Mouse (Mus musculus): ENCODE data around the gene Srf. TPM values are rescaled to one million over a fixed set of nuclear protein-coding genes. Genes with fewer than 3 reads are reported as not detected.
"Not testable (repeated sequence)": the region's sequence is repeated elsewhere in the genome, so short reads cannot be mapped to it uniquely, and the experiment has no call there.

The Srf gene
- polyA plus RNA-seq, 1 experiment from 2014 or later: 6.6 TPM

DNA sequence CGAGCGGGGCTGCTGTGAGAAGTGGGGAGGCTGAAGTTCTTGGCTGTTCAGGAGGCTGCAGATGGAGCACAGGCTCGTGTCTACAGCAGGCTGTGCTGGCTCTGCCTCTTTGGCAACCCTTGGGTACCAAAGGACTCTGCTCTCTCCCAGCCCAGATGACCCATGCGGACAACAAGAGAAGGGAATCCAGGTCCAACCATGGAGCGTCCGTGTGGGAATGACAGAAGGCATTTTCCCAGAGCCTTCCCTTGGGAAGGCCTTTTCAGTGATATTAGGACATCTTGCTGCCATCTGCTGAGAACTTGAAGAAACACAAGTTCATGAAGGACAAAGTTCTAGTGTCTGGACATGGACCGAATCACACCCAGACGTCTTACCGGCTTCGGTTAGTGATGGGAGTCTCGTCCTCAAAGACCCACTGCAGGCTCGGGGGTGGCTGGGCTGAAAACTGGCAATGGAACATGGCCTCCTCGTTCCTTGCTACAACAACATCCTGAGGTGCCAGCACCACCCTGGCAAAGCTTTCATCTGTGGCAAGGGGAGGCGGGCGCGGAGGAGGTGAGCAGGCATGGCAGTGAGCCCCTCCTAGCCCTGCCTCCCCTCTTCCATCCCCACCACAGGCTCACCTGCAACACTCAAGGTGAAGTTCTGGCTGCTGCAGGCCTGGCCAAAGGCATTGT, 33.8 kb upstream of the Srf start:
- H3K27ac ChIP-seq: no peak overlapping the region; the same call in 1 of the 2 replicates
- H3K9me3 ChIP-seq (replicated peaks): no peaks in the 10 kb centered on the region
- H3K36me3 ChIP-seq: peaks cover 11% of the 10 kb centered on the region
- H3K4me3 ChIP-seq: no peak overlapping the region
- WGBS (ENCODE audit: insufficient replicate concordance): 81% methylated on average over 16 of the region's 16 CpGs
- peaks cover 29% of the 10 kb centered on the region; the same call in 1 of the 2 replicates for H3K4me1 ChIP-seq
- no peak overlapping the region for H3K9ac ChIP-seq
- no peaks in the 10 kb centered on the region for H3K27me3 ChIP-seq (replicated peaks)
- no peak overlapping the region for H3K4me2 ChIP-seq
- peak; percentile 18; the same call in 1 of the 2 replicates for ATAC-seq

- Histone ChIP-seq H3K27ac (no peak overlapping the region), H3K4me1 (peaks cover 25% of the 10 kb centered on the region; the same call in 1 of the 2 replicates), H3K4me2 (no peak overlapping the region), H3K9ac (no peak overlapping the region), H3K9me3 (replicated peaks) (no peaks in the 10 kb centered on the region), H3K27me3 (replicated peaks) (no peaks in the 10 kb centered on the region), H3K4me3 (no peak overlapping the region), H3K36me3 (peaks cover 11% of the 10 kb centered on the region)
- no peak for ATAC-seq
- 66% methylated on average over 6 of the region's 6 CpGs for WGBS (ENCODE audit: insufficient replicate concordance)
Measured at GRCm38 (mm10) chr17:46588913-46589312, 32.9 kb upstream of the Srf start.

DNA sequence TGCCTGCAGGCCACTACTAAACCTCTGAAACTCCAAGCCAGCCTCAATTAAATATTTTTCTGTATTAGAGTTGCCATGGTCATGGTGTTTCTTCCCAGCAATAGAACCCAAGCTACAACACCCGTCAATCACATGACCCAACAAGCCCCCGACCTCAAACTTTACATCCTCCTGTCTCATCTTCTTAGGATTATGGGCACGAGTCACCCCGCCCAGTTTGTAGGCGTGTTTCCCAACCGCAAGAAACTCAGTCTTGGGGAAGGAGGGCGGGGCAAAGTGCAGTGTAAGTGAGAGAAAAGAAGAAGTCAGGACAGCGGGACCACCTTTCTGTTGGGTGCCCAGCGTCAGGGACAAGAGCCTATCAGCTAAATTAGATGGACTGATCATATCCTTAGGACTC, 32.2 kb upstream of the Srf start:
- peaks cover 25% of the 10 kb centered on the region; the same call in 1 of the 2 replicates for H3K4me1 ChIP-seq
- H3K9ac ChIP-seq: no peak overlapping the region
- H3K4me3 ChIP-seq: no peak overlapping the region
- H3K4me2 ChIP-seq: no peak overlapping the region
- H3K36me3 ChIP-seq: peaks cover 11% of the 10 kb centered on the region
- ATAC-seq: no peak
- no peaks in the 10 kb centered on the region for H3K9me3 ChIP-seq (replicated peaks)
- 25% methylated on average over 9 of the region's 9 CpGs for WGBS (ENCODE audit: insufficient replicate concordance)
- no peaks in the 10 kb centered on the region for H3K27me3 ChIP-seq (replicated peaks)
- no peak overlapping the region for H3K27ac ChIP-seq

GRCm38 (mm10) chr17:46586327-46586726, 30.4 kb upstream of the Srf start:
- no peak for ATAC-seq
- Histone ChIP-seq H3K9ac (no peak overlapping the region), H3K9me3 (replicated peaks) (no peaks in the 10 kb centered on the region), H3K4me1 (peaks cover 25% of the 10 kb centered on the region; the same call in 1 of the 2 replicates), H3K4me2 (no peak overlapping the region), H3K4me3 (no peak overlapping the region), H3K27me3 (replicated peaks) (no peaks in the 10 kb centered on the region), H3K27ac (no peak overlapping the region), H3K36me3 (peaks cover 15% of the 10 kb centered on the region)
- WGBS (ENCODE audit: insufficient replicate concordance): 69% methylated on average over 8 of the region's 8 CpGs

- ATAC-seq: no peak
- no peaks in the 10 kb centered on the region for H3K4me1 ChIP-seq
- no peak overlapping the region for H3K9ac ChIP-seq
- no peak overlapping the region for H3K4me3 ChIP-seq
- 0 out of 2 replicates have a peak, but pooled peaks cover 3% of the 10 kb centered on the region for H3K9me3 ChIP-seq (replicated peaks)
- H3K4me2 ChIP-seq: no peak overlapping the region
- H3K27ac ChIP-seq: no peak overlapping the region
- no peaks in the 10 kb centered on the region for H3K27me3 ChIP-seq (replicated peaks)
- 68% methylated on average over 5 of the region's 5 CpGs for WGBS (ENCODE audit: insufficient replicate concordance)
- H3K36me3 ChIP-seq: peaks cover 56% of the 10 kb centered on the region
Measured at GRCm38 (mm10) chr17:46578650-46579049, 22.7 kb upstream of the Srf start.

DNA sequence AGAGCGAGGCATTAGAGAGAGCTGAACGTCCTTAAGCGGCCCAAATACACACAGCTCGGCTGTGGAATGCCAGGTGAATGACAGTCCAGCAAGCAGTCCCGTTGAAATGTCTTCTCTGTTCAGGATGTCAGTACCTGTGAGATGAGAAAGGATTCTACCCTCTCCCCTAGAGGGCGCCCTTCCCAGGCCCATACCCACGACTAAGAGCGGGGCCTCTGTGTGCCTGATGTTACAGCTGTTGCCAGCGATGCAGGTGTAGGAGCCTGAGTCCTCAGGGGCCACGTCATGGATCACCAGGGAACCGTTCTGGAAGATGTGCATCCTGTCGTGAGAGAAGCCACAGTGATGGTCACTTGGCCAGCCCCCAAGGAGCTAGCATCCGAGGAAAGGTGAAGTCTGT, 20.1 kb upstream of the Srf start:
- H3K4me3 ChIP-seq: no peak overlapping the region
- no peak for ATAC-seq
- H3K4me1 ChIP-seq: no peaks in the 10 kb centered on the region
- no peak overlapping the region for H3K4me2 ChIP-seq
- H3K27ac ChIP-seq: no peak overlapping the region
- no peak overlapping the region for H3K9ac ChIP-seq
- H3K9me3 ChIP-seq (replicated peaks): 0 out of 2 replicates have a peak, but pooled peaks cover 3% of the 10 kb centered on the region
- H3K36me3 ChIP-seq: peaks cover 65% of the 10 kb centered on the region
- 67% methylated on average over 13 of the region's 13 CpGs for WGBS (ENCODE audit: insufficient replicate concordance)
- no peaks in the 10 kb centered on the region for H3K27me3 ChIP-seq (replicated peaks)

- ATAC-seq: no peak
- 77% methylated on average over 7 of the region's 7 CpGs for WGBS (ENCODE audit: insufficient replicate concordance)
Measured at GRCm38 (mm10) chr17:46574535-46574934, 18.6 kb upstream of the Srf start.

GRCm38 (mm10) chr17:46571005-46571404, 15.0 kb upstream of the Srf start:
- Histone ChIP-seq H3K4me3 (no peak overlapping the region), H3K9me3 (replicated peaks) (no peaks in the 10 kb centered on the region), H3K4me2 (no peak overlapping the region), H3K36me3 (peaks cover 60% of the 10 kb centered on the region), H3K27me3 (replicated peaks) (no peaks in the 10 kb centered on the region), H3K4me1 (no peaks in the 10 kb centered on the region), H3K9ac (no peak overlapping the region), H3K27ac (no peak overlapping the region)
- 67% methylated on average over 11 of the region's 11 CpGs for WGBS (ENCODE audit: insufficient replicate concordance)
- no peak for ATAC-seq

More at GRCm38 (mm10) chr17:46574535-46574934, 18.6 kb upstream of the Srf start:
- H3K4me1 ChIP-seq: no peaks in the 10 kb centered on the region
- H3K27ac ChIP-seq: no peak overlapping the region
- no peaks in the 10 kb centered on the region for H3K27me3 ChIP-seq (replicated peaks)
- no peaks in the 10 kb centered on the region for H3K9me3 ChIP-seq (replicated peaks)
- no peak overlapping the region for H3K4me3 ChIP-seq
- no peak overlapping the region for H3K9ac ChIP-seq
- no peak overlapping the region for H3K4me2 ChIP-seq
- peaks cover 60% of the 10 kb centered on the region for H3K36me3 ChIP-seq

DNA sequence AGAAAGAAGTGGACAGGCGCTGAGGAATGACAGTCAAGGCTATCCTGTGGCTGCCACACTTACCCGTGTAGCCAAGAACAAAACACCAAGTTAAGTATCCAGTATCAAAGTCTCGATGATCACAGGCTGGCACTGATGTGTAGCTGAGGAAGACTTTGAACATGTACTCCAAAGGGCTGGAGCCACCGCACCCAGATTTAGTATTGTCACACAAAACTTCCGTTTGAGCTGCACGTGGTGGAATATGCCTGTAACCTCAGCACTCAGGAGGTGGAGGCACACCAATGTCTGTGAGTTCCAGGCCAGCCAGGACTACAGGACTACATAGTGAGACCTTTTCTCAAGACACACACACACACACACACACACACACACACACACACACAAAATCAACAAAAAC, 3.2 kb upstream of the Srf start:
- H3K9me3 ChIP-seq (replicated peaks): no peaks in the 10 kb centered on the region
- H3K4me1 ChIP-seq: peaks cover 27% of the 10 kb centered on the region
- H3K9ac ChIP-seq: no peak overlapping the region
- no peak overlapping the region for H3K4me2 ChIP-seq
- no peak overlapping the region for H3K4me3 ChIP-seq
- H3K36me3 ChIP-seq: no peaks in the 10 kb centered on the region
- 80% methylated on average over 6 of the region's 6 CpGs for WGBS (ENCODE audit: insufficient replicate concordance)
- H3K27me3 ChIP-seq (replicated peaks): no peaks in the 10 kb centered on the region
- H3K27ac ChIP-seq: no peak overlapping the region
- no peak for ATAC-seq

DNA sequence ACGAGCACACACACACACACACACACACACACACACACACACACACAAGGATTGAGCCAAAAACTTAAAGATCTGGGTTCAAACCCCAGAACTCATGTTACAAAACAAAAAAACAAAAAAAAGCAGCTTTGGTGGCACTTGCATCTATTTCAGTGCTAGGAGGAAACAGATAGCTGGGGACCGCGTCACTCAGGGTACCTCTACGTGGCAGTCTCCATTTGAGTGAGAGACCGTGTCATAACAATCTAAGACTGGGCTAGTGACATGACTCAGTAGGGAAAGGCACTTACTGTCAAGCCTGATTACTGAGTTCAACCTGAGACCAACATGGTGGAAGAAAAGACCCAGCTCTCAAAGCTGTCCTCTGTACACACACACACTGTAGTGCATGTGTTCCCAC, 2.2 kb upstream of the Srf start:
- Histone ChIP-seq H3K36me3 (no peaks in the 10 kb centered on the region), H3K4me1 (peaks cover 37% of the 10 kb centered on the region), H3K27me3 (replicated peaks) (no peaks in the 10 kb centered on the region), H3K4me2 (no peak overlapping the region), H3K9ac (no peak overlapping the region), H3K4me3 (no peak overlapping the region), H3K9me3 (replicated peaks) (no peaks in the 10 kb centered on the region), H3K27ac (no peak overlapping the region)
- ATAC-seq: no peak
- 63% methylated on average over 5 of the region's 5 CpGs for WGBS (ENCODE audit: insufficient replicate concordance)

DNA sequence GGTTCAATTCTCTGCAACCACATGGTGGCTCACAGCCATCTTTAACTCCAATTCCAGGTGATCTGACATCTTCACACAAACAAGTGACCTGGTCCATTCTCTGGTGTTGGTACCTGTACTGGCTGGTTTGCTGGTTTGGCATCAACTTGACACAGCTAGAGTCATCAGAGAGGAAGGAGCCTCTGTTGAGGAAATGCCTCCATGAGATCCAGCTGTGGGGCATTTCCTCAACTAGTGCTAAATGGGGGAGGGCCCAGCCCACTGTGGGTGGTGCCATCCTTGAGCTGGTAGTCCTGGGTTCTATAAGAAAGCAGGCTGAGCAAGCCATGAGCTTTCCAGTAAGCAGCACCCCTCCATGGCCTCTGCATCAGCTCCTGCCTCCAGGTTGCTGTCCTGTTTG, 1.3 kb upstream of the Srf start:
- not testable (repeated sequence) for ATAC-seq; H3K4me3 ChIP-seq; H3K36me3 ChIP-seq; H3K27me3 ChIP-seq (replicated peaks); H3K9me3 ChIP-seq (replicated peaks)
- peak overlapping the region; percentile 73; the same call in 1 of the 2 replicates for H3K27ac ChIP-seq
- H3K4me2 ChIP-seq: peak overlapping the region; percentile 95
- H3K9ac ChIP-seq: 0 out of 2 replicates have a peak overlapping the region, but pooled peaks have one; percentile 98
- H3K4me1 ChIP-seq: peaks cover 45% of the 10 kb centered on the region

GRCm38 (mm10) chr17:46556584-46556945, 590 bp upstream of the Srf start:
- ATAC-seq: no peak; the same call in 1 of the 2 replicates
- Histone ChIP-seq H3K4me1 (peaks cover 47% of the 10 kb centered on the region), H3K27me3 (replicated peaks) (no peaks in the 10 kb centered on the region), H3K36me3 (peaks cover 11% of the 10 kb centered on the region), H3K9ac (peak overlapping the region; percentile 98), H3K4me2 (peak overlapping the region; percentile 95), H3K9me3 (replicated peaks) (no peaks in the 10 kb centered on the region), H3K4me3 (peak overlapping the region; percentile 95), H3K27ac (peak overlapping the region; percentile 73)
- WGBS (ENCODE audit: insufficient replicate concordance): under 1% methylated on average over 11 of the region's 11 CpGs

Measured in liver, embryonic 12.5 days (tissue).